ENCODE assay signal across 8 mouse cellular contexts in genomic region chr10:80656863-80657623, GRCm38 (mm10). TPM values are rescaled to one million over a fixed set of nuclear protein-coding genes. Genes with fewer than 3 reads are reported as not detected.
DNase-seq lines count a peak whose midpoint lies in the region; ATAC-seq and TF ChIP-seq lines count a peak whose summit lies in the region.

TSS of gene Btbd2 (minus strand) at chr10:80657071.

- WGBS in kidney, postnatal 0 days: 19% methylated on average over 15 of the region's 15 CpGs
- WGBS in lung, embryonic 16.5 days: 16% methylated on average over 15 of the region's 15 CpGs

- peaks cover 21% of the 10 kb centered on the region for H3K4me1 ChIP-seq in testis, adult 2 months (ENCODE audit: control insufficient read depth, insufficient read depth, low read length)
- H3K4me1 ChIP-seq in cortical plate, adult 2 months (ENCODE audit: control insufficient read depth, insufficient read depth, low read length): peaks cover 9% of the 10 kb centered on the region; the same call in 1 of the 2 replicates
- H3K4me1 ChIP-seq in kidney, postnatal 0 days (replicated peaks; ENCODE audit: insufficient read depth, low read length): peaks cover 20% of the 10 kb centered on the region; the same call in 1 of the 2 replicates
- peaks cover 27% of the 10 kb centered on the region for H3K4me1 ChIP-seq in lung, embryonic 16.5 days (replicated peaks; ENCODE audit: control insufficient read depth, insufficient read depth, low read length)

- H3K4me2 ChIP-seq in kidney, postnatal 0 days (ENCODE audit: low read length): peak within 1 kb of the TSS; percentile 94
- peak within 1 kb of the TSS; percentile 93 for H3K4me2 ChIP-seq in lung, embryonic 16.5 days (ENCODE audit: low read depth, low read length)

- peak; percentile 5; the same call in 1 of the 2 replicates for ATAC-seq in kidney, postnatal 0 days (replicated peaks; ENCODE audit: low FRiP score, low read depth)
- peak; percentile 26; the same call in 1 of the 2 replicates for ATAC-seq in lung, embryonic 16.5 days (ENCODE audit: low read depth)

- TF ChIP-seq POLR2A in testis, adult 2 months (IDR thresholded peaks at IDR 0.05; ENCODE audit: control insufficient read depth, low read depth, low read length): no peak
- no peak for TF ChIP-seq POLR2A in cortical plate, adult 2 months (IDR thresholded peaks at IDR 0.05; ENCODE audit: extremely low read depth, insufficient read depth, low read length)

- peak within 1 kb of the TSS; percentile 90 for H3K4me3 ChIP-seq in testis, adult 2 months (ENCODE audit: control insufficient read depth, low read depth, low read length)
- H3K4me3 ChIP-seq in cortical plate, adult 2 months (ENCODE audit: insufficient read depth, low read length): peak within 1 kb of the TSS; percentile 69
- H3K4me3 ChIP-seq in kidney, postnatal 0 days (replicated peaks; ENCODE audit: low read depth, low read length): peak within 1 kb of the TSS; percentile 90
- peak within 1 kb of the TSS; percentile 90 for H3K4me3 ChIP-seq in lung, embryonic 16.5 days (ENCODE audit: low read length)

- peak within 1 kb of the TSS; percentile 81 for H3K27ac ChIP-seq in testis, adult 2 months (ENCODE audit: control insufficient read depth, insufficient read depth, low read depth, low read length)
- H3K27ac ChIP-seq in cortical plate, adult 2 months (ENCODE audit: insufficient read depth, low read length): peak within 1 kb of the TSS; percentile 41; the same call in 1 of the 2 replicates
- peak within 1 kb of the TSS; percentile 88 for H3K27ac ChIP-seq in kidney, postnatal 0 days
- peak within 1 kb of the TSS; percentile 86 for H3K27ac ChIP-seq in lung, embryonic 16.5 days (ENCODE audit: low read length)

- no peak for DNase-seq in testis, postnatal 10 days (ENCODE audit: low spot score)
- DNase-seq in heart, adult 8-10 months (ENCODE audit: low spot score): no peak
- no peak for DNase-seq in kidney, postnatal 0 days (ENCODE audit: low spot score)
- no peak for DNase-seq in retina, postnatal 1 day
- no peak for DNase-seq in urinary bladder, postnatal 14 days (ENCODE audit: low spot score)

- no peak for TF ChIP-seq CTCF in testis, adult 2 months (IDR thresholded peaks at IDR 0.05; ENCODE audit: control insufficient read depth, insufficient read depth, insufficient replicate concordance, low read depth, low read length)
- no peak for TF ChIP-seq CTCF in cortical plate, adult 2 months (IDR thresholded peaks at IDR 0.05; ENCODE audit: extremely low read depth, insufficient read depth, low read length)
- no peak for TF ChIP-seq CTCF in kidney, postnatal 0 days (IDR thresholded peaks at IDR 0.05; ENCODE audit: low read depth)

- H3K9ac ChIP-seq in kidney, postnatal 0 days (ENCODE audit: low read depth, low read length): peak within 1 kb of the TSS; percentile 91
- peak within 1 kb of the TSS; percentile 97 for H3K9ac ChIP-seq in lung, embryonic 16.5 days (ENCODE audit: low read length)

- no peaks in the 10 kb centered on the region for H3K36me3 ChIP-seq in testis, adult 2 months (ENCODE audit: control insufficient read depth, insufficient read depth, low read length)
- H3K36me3 ChIP-seq in kidney, postnatal 0 days (ENCODE audit: insufficient read depth, low read length): 0 out of 2 replicates have a peak, but pooled peaks cover 3% of the 10 kb centered on the region
- no peaks in the 10 kb centered on the region for H3K36me3 ChIP-seq in lung, embryonic 16.5 days (ENCODE audit: control insufficient read depth, insufficient read depth, low read length)

- H3K27me3 ChIP-seq in testis, adult 2 months (ENCODE audit: control insufficient read depth, insufficient read depth, low read length): no peaks in the 10 kb centered on the region
- no peaks in the 10 kb centered on the region for H3K27me3 ChIP-seq in kidney, postnatal 0 days (ENCODE audit: insufficient read depth, low read length)
- no peaks in the 10 kb centered on the region for H3K27me3 ChIP-seq in lung, embryonic 16.5 days (ENCODE audit: control insufficient read depth, insufficient read depth, low read depth, low read length)

- H3K9me3 ChIP-seq in kidney, postnatal 0 days (replicated peaks; ENCODE audit: low read length): no peaks in the 10 kb centered on the region
- no peaks in the 10 kb centered on the region for H3K9me3 ChIP-seq in lung, embryonic 16.5 days (ENCODE audit: control insufficient read depth, low read length)

RNA-seq across cellular contexts. Expression of gene Btbd2, which starts in this region (rescaled TPM):
- 18.9 and 20.5 TPM in 2 replicates for polyA plus RNA-seq in testis, adult 2 months (2012; rRNA removed)
- 98.8 and 102 TPM in 2 replicates for polyA plus RNA-seq in cortical plate, adult 2 months (2012; rRNA removed)
- total RNA-seq in heart, adult 8-10 months (2022): 10 to 100 TPM; 44.0 to 52.5 (median 48.5) TPM
- polyA plus RNA-seq in kidney, postnatal 0 days (2015; fragmentation: Nextera tagmentation; extraction: Ambion mirVana): 62.7 and 64.5 TPM in 2 replicates
- 15.3 and 33.2 TPM in 2 replicates for polyA plus RNA-seq in lung, embryonic 16.5 days (2015; fragmentation: Nextera tagmentation; extraction: Ambion mirVana)
